Mouse (Mus musculus): ENCODE data around the gene Rcan3. TPM values are rescaled to one million over a fixed set of nuclear protein-coding genes. Genes with fewer than 3 reads are reported as not detected.

The Rcan3 gene
- total and polyA plus RNA-seq, 3 experiments: 7.8 to 7.9 TPM; not detected in 1

DNA sequence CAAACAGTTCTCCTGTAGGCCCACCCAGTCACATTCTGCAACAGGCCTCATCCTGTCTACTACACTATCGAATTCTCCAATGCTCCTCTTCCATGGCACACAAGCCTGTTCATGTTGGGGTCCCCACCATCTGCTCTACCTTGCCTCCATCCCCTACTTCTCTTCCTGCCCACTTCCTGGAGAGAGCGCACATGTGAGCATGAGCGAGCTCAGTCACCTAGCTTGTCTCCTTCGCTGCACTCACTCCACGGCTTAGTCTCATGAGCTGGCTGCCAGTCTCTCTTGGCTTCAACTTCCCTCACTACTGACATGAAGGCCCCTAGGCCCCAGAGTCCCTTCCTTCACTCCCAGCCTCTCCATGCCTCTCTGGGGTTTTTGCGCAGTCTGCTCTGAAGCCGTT lies 7.1 kb downstream of the Rcan3 start:
- TF ChIP-seq POLR2AphosphoS2 (IDR thresholded peaks at IDR 0.05; ENCODE audit: low read length) (no peak), SIN3A (IDR thresholded peaks at IDR 0.05; ENCODE audit: low read length) (no peak), MAX (IDR thresholded peaks at IDR 0.05; ENCODE audit: low read length) (no peak), EP300 (IDR thresholded peaks at IDR 0.05; ENCODE audit: low read depth in 1 of 2, low read length in 2 of 2) (no peak), SMC3 (IDR thresholded peaks at IDR 0.05; ENCODE audit: low read depth, low read length) (no peak), MYC (IDR thresholded peaks at IDR 0.05; ENCODE audit: low read depth, low read length) (no peak), HCFC1 (IDR thresholded peaks at IDR 0.05; ENCODE audit: low read depth, low read length) (no peak), CHD2 (IDR thresholded peaks at IDR 0.05; ENCODE audit: low read length) (no peak), NRF1 (IDR thresholded peaks at IDR 0.05; ENCODE audit: insufficient read depth, low read depth, low read length, poor library complexity, severe bottlenecking) (no peak), TAL1 (IDR thresholded peaks at IDR 0.05; ENCODE audit: low read length) (no peak), MAFK (IDR thresholded peaks at IDR 0.05; ENCODE audit: borderline replicate concordance, low read depth, low read length) (no peak), USF2 (IDR thresholded peaks at IDR 0.05; ENCODE audit: borderline replicate concordance in 1 of 2, insufficient read depth in 1 of 2, low read depth in 1 of 2, low read length in 2 of 2) (no peak), MAZ (IDR thresholded peaks at IDR 0.05; ENCODE audit: low read depth, low read length) (no peak), USF1 (IDR thresholded peaks at IDR 0.05; ENCODE audit: low read depth, low read length) (no peak), RAD21 (IDR thresholded peaks at IDR 0.05; ENCODE audit: low read depth, low read length) (no peak), ETS1 (IDR thresholded peaks at IDR 0.05; ENCODE audit: low read depth, low read length) (no peak), MEF2A (IDR thresholded peaks at IDR 0.05; ENCODE audit: extremely low read depth, insufficient replicate concordance, low read depth, low read length, poor library complexity, severe bottlenecking) (no peak), JUND (IDR thresholded peaks at IDR 0.05; ENCODE audit: low read depth, low read length) (no peak)
- Histone ChIP-seq H3K27me3 (ENCODE audit: control insufficient read depth in 1 of 2, insufficient read depth in 2 of 2, low read length in 2 of 2) (no peaks in the 10 kb centered on the region), H3K9ac (ENCODE audit: control insufficient read depth, low read depth, low read length, poor library complexity, severe bottlenecking) (no peak overlapping the region), H3K9me3 (replicated peaks; ENCODE audit: insufficient read depth, low read length) (no peaks in the 10 kb centered on the region), H3K36me3 (ENCODE audit: control insufficient read depth in 1 of 2, insufficient read depth in 2 of 2, low read length in 2 of 2) (peaks cover 0 to 20% of the 10 kb centered on the region in 2 experiments; a peak in 3 of 4 replicates), H3K27ac (ENCODE audit: control insufficient read depth, low read depth, low read length) (no peak overlapping the region), H3K79me2 (ENCODE audit: control insufficient read depth, insufficient read depth, low read length, poor library complexity) (no peaks in the 10 kb centered on the region), H3K4me1 (ENCODE audit: control insufficient read depth in 1 of 2, insufficient read depth in 2 of 2, low read length in 2 of 2) (peaks cover 17% of the 10 kb centered on the region in 2 experiments), H3K4me3 (ENCODE audit: control insufficient read depth in 1 of 2, insufficient read depth in 1 of 2, low read depth in 2 of 2, low read length in 2 of 2) (no peak overlapping the region)
- DNase-seq (ENCODE audit: low read depth, low spot score): no peak

DNA sequence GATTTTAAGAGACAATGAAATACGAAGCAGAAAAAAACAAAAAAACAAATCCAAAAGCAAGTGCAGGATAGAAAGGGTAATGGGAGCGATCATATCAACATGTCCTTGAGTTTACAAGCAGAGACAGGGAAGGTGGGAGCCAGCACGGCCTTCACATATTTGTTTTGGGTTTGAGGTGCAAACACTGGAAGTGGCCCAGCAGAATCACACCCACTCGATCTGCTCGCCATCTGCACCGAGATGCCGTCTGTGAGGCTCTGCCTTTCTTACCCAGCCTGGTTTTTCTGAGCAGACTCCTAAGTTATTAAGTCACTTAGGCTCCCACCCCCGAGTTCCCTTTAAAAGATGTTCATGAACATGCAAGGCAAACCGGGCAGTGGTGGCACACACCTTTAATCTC lies 8.0 kb downstream of the Rcan3 start:
- Histone ChIP-seq H3K4me1 (ENCODE audit: control insufficient read depth in 1 of 2, insufficient read depth in 2 of 2, low read length in 2 of 2) (peaks cover 17% of the 10 kb centered on the region in 2 experiments), H3K4me3 (ENCODE audit: control insufficient read depth in 1 of 2, insufficient read depth in 1 of 2, low read depth in 2 of 2, low read length in 2 of 2) (no peak overlapping the region), H3K9ac (ENCODE audit: control insufficient read depth, low read depth, low read length, poor library complexity, severe bottlenecking) (no peak overlapping the region), H3K27ac (ENCODE audit: control insufficient read depth, low read depth, low read length) (no peak overlapping the region), H3K27me3 (ENCODE audit: control insufficient read depth in 1 of 2, insufficient read depth in 2 of 2, low read length in 2 of 2) (no peaks in the 10 kb centered on the region), H3K79me2 (ENCODE audit: control insufficient read depth, insufficient read depth, low read length, poor library complexity) (no peaks in the 10 kb centered on the region), H3K36me3 (ENCODE audit: control insufficient read depth in 1 of 2, insufficient read depth in 2 of 2, low read length in 2 of 2) (peaks cover 0 to 20% of the 10 kb centered on the region in 2 experiments; a peak in 3 of 4 replicates), H3K9me3 (replicated peaks; ENCODE audit: insufficient read depth, low read length) (no peaks in the 10 kb centered on the region)
- DNase-seq (ENCODE audit: low read depth, low spot score): no peak
- TF ChIP-seq GABPA (IDR thresholded peaks at IDR 0.05; ENCODE audit: low read depth, low read length) (no peak), CHD2 (IDR thresholded peaks at IDR 0.05; ENCODE audit: low read length) (no peak), ZMIZ1 (IDR thresholded peaks at IDR 0.05; ENCODE audit: low read depth, low read length) (no peak), MXI1 (IDR thresholded peaks at IDR 0.05; ENCODE audit: low read depth, low read length) (no peak), USF2 (IDR thresholded peaks at IDR 0.05; ENCODE audit: borderline replicate concordance in 1 of 2, insufficient read depth in 1 of 2, low read depth in 1 of 2, low read length in 2 of 2) (no peak), RCOR1 (IDR thresholded peaks at IDR 0.05; ENCODE audit: low read depth, low read length) (no peak)
